Mouse (Mus musculus): ENCODE measurements around the gene Sez6l. TPM values are rescaled to one million over a fixed set of nuclear protein-coding genes. Genes with fewer than 3 reads are reported as not detected.

Gene Sez6l
- total and polyA plus RNA-seq, 3 experiments = not detected

DNA sequence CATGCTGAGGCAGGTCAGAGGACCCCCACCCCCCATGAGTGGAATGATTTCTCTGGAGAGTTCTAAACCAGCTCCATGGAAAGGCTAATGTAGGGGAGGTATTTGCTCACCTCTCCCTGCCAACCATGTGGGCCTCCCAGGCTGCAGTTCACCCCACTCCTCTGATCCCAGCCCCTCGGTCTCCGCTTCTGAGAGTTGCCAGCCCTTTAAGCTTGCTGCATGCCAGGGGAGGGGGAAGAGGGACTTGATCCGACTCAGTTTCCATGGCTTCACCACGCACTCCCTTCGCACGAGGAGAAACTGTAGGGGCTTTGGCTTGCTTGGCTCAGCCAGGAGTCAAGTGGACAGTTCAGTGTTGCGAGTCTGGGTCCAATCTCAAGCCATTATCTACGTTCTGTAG lies 45.9 kb downstream of the Sez6l start:
- Histone ChIP-seq H3K4me2 (ENCODE audit: insufficient read depth, low read depth, poor library complexity, severe bottlenecking) (no peak overlapping the region), H3K27ac (ENCODE audit: insufficient read depth, low read depth) (no peak overlapping the region), H3K4me3 (replicated peaks in 1 of 3; ENCODE audit: low read depth in 2 of 3, low read length in 2 of 3, poor library complexity in 1 of 3) (no peak overlapping the region), H3K4me1 (ENCODE audit: control insufficient read depth in 1 of 2, insufficient read depth in 2 of 2) (no peaks in the 10 kb centered on the region), H3K9ac (ENCODE audit: insufficient read depth, low read depth) (no peak overlapping the region), H3K79me2 (replicated peaks; ENCODE audit: control insufficient read depth, extremely low read depth, insufficient read depth, poor library complexity, severe bottlenecking) (no peaks in the 10 kb centered on the region), H3K27me3 (replicated peaks) (no peaks in the 10 kb centered on the region), H3K9me3 (replicated peaks; ENCODE audit: low read length) (peaks cover 95% of the 10 kb centered on the region), H3K36me3 (replicated peaks in 1 of 2; ENCODE audit: control insufficient read depth in 1 of 2, insufficient read depth in 1 of 2, low read length in 1 of 2) (no peaks in the 10 kb centered on the region)
- DNase-seq (ENCODE audit: extremely low read depth) = no peak
- dilution Hi-C loops (cut with MboI; ENCODE audit: extremely low pct_ligation_motif_present, extremely low pct_unique_long_range_greater_than_20kb, low sequenced_read_pairs) = no loop called here
- in situ Hi-C loops (cut with MboI; ENCODE audit: low pct_ligation_motif_present, low pct_unique_long_range_greater_than_20kb, low sequenced_read_pairs) = no loop called here
- TF ChIP-seq MEF2A (IDR thresholded peaks at IDR 0.05; ENCODE audit: borderline replicate concordance, low read depth, low read length) = no peak
- TF ChIP-seq MYC (IDR thresholded peaks at IDR 0.05; ENCODE audit: low read depth, low read length) = no peak
- TF ChIP-seq ZKSCAN1 (IDR thresholded peaks at IDR 0.05; ENCODE audit: borderline replicate concordance, low read depth, low read length) = no peak
- TF ChIP-seq SMC3 (IDR thresholded peaks at IDR 0.05; ENCODE audit: low read depth, low read length) = no peak
- TF ChIP-seq ELF1 (IDR thresholded peaks at IDR 0.05; ENCODE audit: low read depth, low read length) = no peak
- TF ChIP-seq JUN (IDR thresholded peaks at IDR 0.05; ENCODE audit: insufficient read depth, low read depth, low read length) = no peak
- no peak for TF ChIP-seq CHD1 (IDR thresholded peaks at IDR 0.05; ENCODE audit: low read depth, low read length)
- TF ChIP-seq CHD2 (IDR thresholded peaks at IDR 0.05; ENCODE audit: low read length) = no peak
- no peak for TF ChIP-seq PAX5 (IDR thresholded peaks at IDR 0.05; ENCODE audit: low read length)
- no peak for TF ChIP-seq MAX (IDR thresholded peaks at IDR 0.05; ENCODE audit: low read length)
- TF ChIP-seq E2F4 (IDR thresholded peaks at IDR 0.05; ENCODE audit: insufficient replicate concordance, low read depth, low read length) = no peak
- TF ChIP-seq SIN3A (IDR thresholded peaks at IDR 0.05; ENCODE audit: low read length) = no peak
- TF ChIP-seq USF2 (conservative IDR thresholded peaks at IDR 0.05; ENCODE audit: low read depth, low read length) = no peak
- no peak for TF ChIP-seq MAFK (IDR thresholded peaks at IDR 0.05; ENCODE audit: insufficient replicate concordance, low read length)
- TF ChIP-seq MXI1 (IDR thresholded peaks at IDR 0.05; ENCODE audit: low read depth, low read length) = no peak
- TF ChIP-seq KAT2A (IDR thresholded peaks at IDR 0.05; ENCODE audit: insufficient replicate concordance, low read length) = no peak
- TF ChIP-seq TBP (conservative IDR thresholded peaks at IDR 0.05; ENCODE audit: low read depth, low read length) = no peak
- no peak for TF ChIP-seq ZC3H11A (IDR thresholded peaks at IDR 0.05; ENCODE audit: low read depth, low read length)
- TF ChIP-seq RAD21 (IDR thresholded peaks at IDR 0.05; ENCODE audit: low read depth, low read length) = no peak
- no peak for TF ChIP-seq ZMIZ1 (IDR thresholded peaks at IDR 0.05; ENCODE audit: low read depth, low read length)

DNA sequence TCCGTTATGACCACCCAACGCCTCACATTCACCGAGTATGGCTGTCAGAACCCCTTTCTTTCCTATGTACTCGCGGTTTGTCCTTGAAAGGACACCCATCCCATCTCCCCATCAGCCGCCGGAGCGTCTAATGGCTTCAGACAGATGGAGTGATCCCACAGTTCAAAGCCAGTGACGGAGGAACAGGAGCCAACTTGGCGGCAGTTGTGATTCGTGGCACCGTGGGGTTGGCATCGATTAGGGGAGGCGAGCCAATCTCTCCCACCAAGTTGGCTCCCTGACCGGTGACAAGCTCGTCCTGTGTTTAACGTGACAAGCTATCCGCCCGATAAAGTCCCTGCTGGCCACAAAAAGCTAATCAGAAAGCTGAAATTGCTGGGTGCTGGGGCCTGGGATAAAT lies 50.0 kb downstream of the Sez6l start:
- Histone ChIP-seq H3K9me3 (replicated peaks; ENCODE audit: low read length) (peaks cover 94% of the 10 kb centered on the region), H3K27me3 (replicated peaks) (no peaks in the 10 kb centered on the region), H3K4me3 (replicated peaks in 1 of 3; ENCODE audit: low read depth in 2 of 3, low read length in 2 of 3, poor library complexity in 1 of 3) (no peak overlapping the region), H3K79me2 (replicated peaks; ENCODE audit: control insufficient read depth, extremely low read depth, insufficient read depth, poor library complexity, severe bottlenecking) (no peaks in the 10 kb centered on the region), H3K27ac (ENCODE audit: insufficient read depth, low read depth) (no peak overlapping the region), H3K4me2 (ENCODE audit: insufficient read depth, low read depth, poor library complexity, severe bottlenecking) (no peak overlapping the region), H3K9ac (ENCODE audit: insufficient read depth, low read depth) (no peak overlapping the region), H3K36me3 (replicated peaks in 1 of 2; ENCODE audit: control insufficient read depth in 1 of 2, insufficient read depth in 1 of 2, low read length in 1 of 2) (no peaks in the 10 kb centered on the region), H3K4me1 (ENCODE audit: control insufficient read depth in 1 of 2, insufficient read depth in 2 of 2) (no peaks in the 10 kb centered on the region)
- DNase-seq (ENCODE audit: extremely low read depth) = no peak
- TF ChIP-seq JUN (IDR thresholded peaks at IDR 0.05; ENCODE audit: insufficient read depth, low read depth, low read length) (no peak), GABPA (IDR thresholded peaks at IDR 0.05; ENCODE audit: insufficient replicate concordance, low read depth, low read length) (no peak), MXI1 (IDR thresholded peaks at IDR 0.05; ENCODE audit: low read depth, low read length) (no peak), ZKSCAN1 (IDR thresholded peaks at IDR 0.05; ENCODE audit: borderline replicate concordance, low read depth, low read length) (no peak), ETS1 (conservative IDR thresholded peaks at IDR 0.05; ENCODE audit: low read depth, low read length) (no peak), BHLHE40 (IDR thresholded peaks at IDR 0.05; ENCODE audit: low read depth, low read length) (no peak), ZC3H11A (IDR thresholded peaks at IDR 0.05; ENCODE audit: low read depth, low read length) (no peak), USF2 (conservative IDR thresholded peaks at IDR 0.05; ENCODE audit: low read depth, low read length) (no peak), SMC3 (IDR thresholded peaks at IDR 0.05; ENCODE audit: low read depth, low read length) (no peak)
- in situ Hi-C loops (cut with MboI; ENCODE audit: low pct_ligation_motif_present, low pct_unique_long_range_greater_than_20kb, low sequenced_read_pairs) (no loop called here), dilution Hi-C loops (cut with MboI; ENCODE audit: extremely low pct_ligation_motif_present, extremely low pct_unique_long_range_greater_than_20kb, low sequenced_read_pairs) (no loop called here)
